9 mouse cellular contexts compared by ENCODE assay signal in the genomic region with DNA sequence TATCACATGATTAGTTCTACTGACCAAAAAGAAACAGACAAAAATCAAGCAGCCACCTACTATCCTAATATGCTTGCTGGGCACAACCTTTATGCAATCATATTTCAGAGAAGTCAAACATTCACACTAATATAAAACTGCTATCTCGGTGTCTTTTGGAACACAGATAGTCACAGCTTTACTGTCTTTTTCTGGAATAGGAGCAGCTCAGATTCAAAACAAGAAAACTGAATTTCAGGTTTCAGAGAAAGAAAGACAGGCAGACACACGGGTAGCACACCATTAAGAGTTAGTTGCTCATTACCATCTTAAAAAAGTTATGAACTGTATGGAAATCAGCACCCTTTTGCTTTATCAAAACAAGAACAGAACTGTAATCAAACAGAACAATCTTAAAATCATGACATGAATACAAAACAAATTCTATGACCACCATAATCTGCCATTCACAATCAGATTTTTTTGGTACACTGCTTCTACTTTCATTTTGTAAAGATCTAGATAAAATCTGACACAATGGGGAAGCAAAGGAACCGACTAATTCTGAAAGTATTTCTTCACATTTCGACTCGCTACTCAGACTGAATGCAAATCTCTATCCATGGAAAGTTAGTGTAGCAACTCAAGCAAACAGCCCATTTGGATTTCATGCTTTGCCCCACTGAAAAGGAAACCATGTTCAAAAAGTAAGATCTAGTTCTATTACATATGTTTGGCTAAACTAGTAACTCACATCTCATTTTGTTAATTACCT.
A peak's percentile ranks its signal among the peaks of the same experiment; 100 is the strongest.
DNase-seq lines count a peak whose midpoint lies in the region; ATAC-seq and TF ChIP-seq lines count a peak whose summit lies in the region.
"Had no signal": no experiment of that assay in that cellular context is flagged by ENCODE, and none has a peak within 500 bp of the region (broad histone marks: within the 10 kb centered on the region; RNA-seq: fewer than 3 reads in every experiment).

No protein-coding gene starts in this region.

- no peak for ATAC-seq in heart, embryonic 16.5 days (replicated peaks; ENCODE audit: extremely low read depth, insufficient read depth, low FRiP score)
- no peak for ATAC-seq in lung, postnatal 0 days

- no peaks in the 10 kb centered on the region for H3K4me1 ChIP-seq in heart, embryonic 16.5 days (ENCODE audit: control insufficient read depth, insufficient read depth, low read length)
- no peaks in the 10 kb centered on the region for H3K4me1 ChIP-seq in lung, postnatal 0 days (ENCODE audit: insufficient read depth, low read depth, low read length)
- no peaks in the 10 kb centered on the region; the same call in 1 of the 2 replicates for H3K4me1 ChIP-seq in cortical plate, adult 2 months (ENCODE audit: control insufficient read depth, insufficient read depth, low read length)

- H3K4me2 ChIP-seq in heart, embryonic 16.5 days (ENCODE audit: low read depth, low read length), result peak overlapping the region; percentile 55
- H3K4me2 ChIP-seq in lung, postnatal 0 days (replicated peaks; ENCODE audit: low read depth, low read length), result peak overlapping the region; percentile 54

- H3K9ac ChIP-seq in heart, embryonic 16.5 days (ENCODE audit: low read length), result no peak overlapping the region
- H3K9ac ChIP-seq in lung, postnatal 0 days (replicated peaks; ENCODE audit: low read depth), result peak overlapping the region; percentile 9

- peak overlapping the region; percentile 39 for H3K4me3 ChIP-seq in heart, embryonic 16.5 days (ENCODE audit: low read length)
- peak overlapping the region; percentile 31 for H3K4me3 ChIP-seq in lung, postnatal 0 days (ENCODE audit: low read depth, low read length)
- peak overlapping the region; percentile 38; the same call in 1 of the 2 replicates for H3K4me3 ChIP-seq in cortical plate, adult 2 months (ENCODE audit: insufficient read depth, low read length)

- no peak for TF ChIP-seq CTCF in lung, postnatal 0 days (IDR thresholded peaks at IDR 0.05)
- TF ChIP-seq CTCF in cortical plate, adult 2 months (IDR thresholded peaks at IDR 0.05; ENCODE audit: extremely low read depth, insufficient read depth, low read length), result no peak

- no peak for TF ChIP-seq POLR2A in cortical plate, adult 2 months (IDR thresholded peaks at IDR 0.05; ENCODE audit: extremely low read depth, insufficient read depth, low read length)

- no peak for DNase-seq in heart, adult 8-10 months (ENCODE audit: low spot score)
- no peak for DNase-seq in lung, postnatal 0 days (ENCODE audit: low spot score)
- no peak for DNase-seq in lung, postnatal 10 days
- peak; percentile 33 for DNase-seq in splenic B cell, adult 2 months (ENCODE audit: low read depth, low spot score)
- no peak for DNase-seq in testis, postnatal 14 days (ENCODE audit: low spot score)
- no peak for DNase-seq in cerebellum, adult 18-20 months

- no peak overlapping the region for H3K27ac ChIP-seq in heart, embryonic 16.5 days (ENCODE audit: low read length)
- H3K27ac ChIP-seq in lung, postnatal 0 days (ENCODE audit: low read length), result peak overlapping the region; percentile 69
- no peak overlapping the region for H3K27ac ChIP-seq in cortical plate, adult 2 months (ENCODE audit: insufficient read depth, low read length)

- no peaks in the 10 kb centered on the region for H3K9me3 ChIP-seq in heart, embryonic 16.5 days (replicated peaks; ENCODE audit: control insufficient read depth, low read length)
- H3K9me3 ChIP-seq in lung, postnatal 0 days (ENCODE audit: low read length), result no peaks in the 10 kb centered on the region
- H3K9me3 ChIP-seq: G1E had no signal

- WGBS in heart, embryonic 16.5 days, result 54% methylated on average over 5 of the region's 5 CpGs
- WGBS in lung, postnatal 0 days, result 40% methylated on average over 5 of the region's 5 CpGs

- H3K36me3 ChIP-seq in heart, embryonic 16.5 days (ENCODE audit: control insufficient read depth, insufficient read depth), result no peaks in the 10 kb centered on the region
- no peaks in the 10 kb centered on the region for H3K36me3 ChIP-seq in lung, postnatal 0 days (ENCODE audit: insufficient read depth, low read length)
- H3K36me3 ChIP-seq in splenic B cell, adult 2 months (ENCODE audit: control insufficient read depth, insufficient read depth, low read length, poor library complexity, severe bottlenecking), result no peaks in the 10 kb centered on the region
- H3K36me3 ChIP-seq: G1E had no signal

- no peak for TF ChIP-seq EP300 in lung, postnatal 0 days (IDR thresholded peaks at IDR 0.05)

- no peaks in the 10 kb centered on the region for H3K27me3 ChIP-seq in heart, embryonic 16.5 days (ENCODE audit: control insufficient read depth, insufficient read depth, low read length)
- H3K27me3 ChIP-seq in lung, postnatal 0 days (replicated peaks; ENCODE audit: insufficient read depth, low read length), result no peaks in the 10 kb centered on the region
- H3K27me3 ChIP-seq in splenic B cell, adult 2 months (ENCODE audit: control insufficient read depth, insufficient read depth, low read length, poor library complexity, severe bottlenecking), result no peaks in the 10 kb centered on the region
